Mouse (Mus musculus) embryonic fibroblast, embryonic 13.5 days (primary cell): ENCODE measurements around the gene Acsl4. TPM values are rescaled to one million over a fixed set of nuclear protein-coding genes. Genes with fewer than 3 reads are reported as not detected.

Experiments used
- H3K27ac ChIP-seq: 2 replicates; pipeline ENCODE4 v1.5.1; 2012; ENCODE audit warnings: low read length, control low read depth, inconsistent platforms; ENCODE audit not compliant: insufficient read depth
- H3K4me1 ChIP-seq: 2 replicates; pipeline ENCODE4 v1.6.1; 2011; ENCODE audit warnings: low read length; ENCODE audit not compliant: control insufficient read depth, insufficient read depth
- H3K4me3 ChIP-seq: 2 replicates; pipeline ENCODE4 v1.5.1; 2011; ENCODE audit warnings: mild to moderate bottlenecking, control low read depth, low read length; ENCODE audit not compliant: insufficient read depth
- CTCF ChIP-seq: IDR thresholded peaks from 2 replicates; pipeline ENCODE4 v1.5.1; 2011; ENCODE audit warnings: mild to moderate bottlenecking, control low read depth, low read length, moderate library complexity, borderline replicate concordance; ENCODE audit not compliant: insufficient read depth
- POLR2A ChIP-seq: IDR thresholded peaks from 2 replicates; pipeline ENCODE4 v1.6.1; 2011; ENCODE audit warnings: low read depth, mild to moderate bottlenecking, control low read depth, low read length, moderate library complexity
- polyA plus RNA-seq: library from polyadenylated mRNA; stranded (reverse); fragments of >200 nt; gene quantifications from 2 replicates; pipeline ENCODE4 v1.2.4, GENCODE M21; 2011; ENCODE audit warnings: low read depth; ENCODE audit not compliant: missing spikeins, insufficient read length

Gene Acsl4
- polyA plus RNA-seq, 1 experiment = 34.0 TPM

DNA sequence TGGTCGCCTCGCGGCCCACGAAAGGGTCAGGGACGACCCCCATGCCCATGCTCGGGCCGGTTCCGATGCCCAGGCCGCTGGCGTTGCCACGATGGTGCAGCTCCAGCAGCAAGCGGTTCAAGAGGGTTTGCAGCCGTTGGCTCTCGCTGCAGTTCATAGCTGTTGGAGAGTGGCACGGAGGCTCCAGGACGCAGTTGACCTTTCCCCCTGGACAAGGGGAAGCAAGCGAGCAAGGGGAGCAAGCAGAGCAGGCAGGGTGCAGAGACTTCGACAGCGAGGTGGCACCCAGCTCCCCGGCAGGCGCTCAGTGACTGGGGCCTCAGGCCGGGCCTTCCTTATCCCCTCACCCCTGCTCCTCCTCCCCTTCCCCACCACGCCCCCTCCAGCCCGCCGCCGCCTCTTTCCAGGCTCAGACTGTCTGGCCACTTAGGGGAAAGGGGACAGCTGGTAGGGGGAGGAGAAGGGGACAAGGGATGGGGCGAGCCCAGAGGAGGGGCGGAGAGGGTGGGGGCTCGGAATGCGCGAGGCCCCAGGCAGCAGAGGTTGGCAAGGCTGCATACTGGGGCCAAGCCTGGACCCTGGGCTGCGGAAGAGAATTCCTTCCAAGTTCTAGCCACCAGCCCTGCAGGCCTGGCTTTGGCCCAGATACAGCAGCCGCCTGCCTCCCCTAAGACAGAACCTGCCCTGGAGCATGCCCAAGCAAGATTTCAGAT lies 84.3 kb downstream of the Acsl4 start, which contains the start of gene Kcne1l:
Kcne1l (minus strand) TSS at position 426 of the 713 bp plus-strand sequence.
- no peak within 1 kb of the TSS for H3K27ac ChIP-seq
- TF ChIP-seq POLR2A (no peak), CTCF (no peak)
- no peak within 1 kb of the TSS for H3K4me3 ChIP-seq
- H3K4me1 ChIP-seq = 0 out of 2 replicates have a peak, but pooled peaks cover 3% of the 10 kb centered on the region

DNA sequence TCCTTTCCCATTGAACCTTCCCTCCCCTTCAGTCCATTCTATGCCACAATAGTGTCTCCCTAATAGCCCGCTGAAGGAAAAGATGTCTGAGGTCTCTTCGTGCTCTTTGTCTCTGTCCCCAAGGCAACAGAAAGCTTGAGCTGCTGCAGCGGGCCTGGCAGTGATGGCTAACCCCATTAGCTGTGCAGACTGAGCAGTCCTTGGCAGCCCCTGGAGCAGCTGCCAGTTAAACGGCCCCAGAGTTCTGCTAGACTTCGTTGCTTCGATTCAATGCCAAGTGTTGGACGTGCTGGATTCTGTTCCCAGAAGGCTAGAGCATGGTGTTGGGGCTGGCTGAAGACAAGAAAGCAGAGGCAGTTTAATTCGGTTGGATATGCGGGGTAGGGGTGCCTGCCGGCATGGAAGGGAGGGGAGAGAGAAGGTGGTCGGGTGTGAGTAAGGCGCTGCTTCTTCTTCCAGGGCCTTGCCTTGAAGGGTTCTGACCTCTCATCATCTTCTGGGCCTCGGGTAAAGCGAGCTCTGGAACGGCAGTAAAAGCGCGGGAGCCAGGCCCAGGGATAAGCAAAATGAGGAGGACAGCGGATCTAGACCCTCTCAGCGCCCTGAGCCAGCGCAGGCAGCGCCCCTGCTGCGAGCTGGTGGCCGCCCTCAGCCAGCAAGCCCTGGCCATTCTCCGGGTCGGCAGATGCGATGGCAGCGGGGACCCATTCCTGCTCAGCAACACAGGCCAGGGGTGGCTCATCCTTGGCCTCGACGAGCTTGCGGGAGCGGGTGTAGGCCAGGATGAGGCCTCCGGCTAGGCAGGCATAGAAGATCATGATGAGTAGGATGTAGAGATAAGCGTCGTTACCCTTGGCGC lies 85.1 kb downstream of the Acsl4 start:
- TF ChIP-seq POLR2A = no peak
- no peak for TF ChIP-seq CTCF
- H3K4me1 ChIP-seq = no peaks in the 10 kb centered on the region
- H3K4me3 ChIP-seq = no peak overlapping the region
- H3K27ac ChIP-seq = no peak overlapping the region

DNA sequence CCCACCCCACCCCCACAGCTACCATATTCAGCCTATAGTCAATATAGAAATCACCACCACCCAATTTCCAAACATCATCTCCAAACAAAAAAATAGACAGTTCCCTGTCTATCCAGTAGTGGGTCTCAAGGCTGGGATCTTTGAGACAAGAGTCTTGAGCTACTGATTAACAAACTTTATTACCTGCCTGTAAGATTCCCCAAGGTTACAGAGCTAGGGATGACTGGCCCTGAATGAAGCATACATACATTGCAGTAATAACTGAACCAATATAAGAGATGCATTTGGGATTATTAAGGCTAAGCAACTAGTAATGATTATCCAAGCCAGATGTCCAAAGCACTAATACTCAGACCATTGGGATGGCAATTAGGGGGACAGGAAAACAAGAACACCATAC lies 85.7 kb downstream of the Acsl4 start:
- no peak for TF ChIP-seq POLR2A
- TF ChIP-seq CTCF = no peak
- no peak overlapping the region for H3K4me3 ChIP-seq
- no peak overlapping the region for H3K27ac ChIP-seq
- no peaks in the 10 kb centered on the region for H3K4me1 ChIP-seq

DNA sequence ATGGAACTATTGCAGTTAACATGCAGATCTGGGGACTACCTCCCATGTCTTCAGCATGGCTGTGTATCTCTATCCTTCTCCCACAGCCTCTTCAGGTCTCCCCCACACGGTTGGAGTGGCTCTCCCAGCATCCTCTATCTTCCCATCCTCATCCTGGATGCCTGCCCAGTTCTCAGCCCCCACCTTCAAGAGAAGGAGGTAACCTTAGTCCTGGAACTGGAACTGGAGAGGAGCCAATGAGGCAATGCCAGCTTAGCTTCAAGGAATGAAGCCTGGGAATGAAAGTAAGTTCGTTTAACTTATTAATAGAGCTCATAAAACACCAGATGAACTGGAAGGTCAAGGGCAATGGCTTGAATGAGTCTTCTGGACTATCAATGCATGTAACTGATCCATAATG lies 86.9 kb downstream of the Acsl4 start:
- Histone ChIP-seq H3K27ac (no peak overlapping the region), H3K4me1 (no peaks in the 10 kb centered on the region), H3K4me3 (no peak overlapping the region)
- TF ChIP-seq POLR2A (no peak), CTCF (no peak)

DNA sequence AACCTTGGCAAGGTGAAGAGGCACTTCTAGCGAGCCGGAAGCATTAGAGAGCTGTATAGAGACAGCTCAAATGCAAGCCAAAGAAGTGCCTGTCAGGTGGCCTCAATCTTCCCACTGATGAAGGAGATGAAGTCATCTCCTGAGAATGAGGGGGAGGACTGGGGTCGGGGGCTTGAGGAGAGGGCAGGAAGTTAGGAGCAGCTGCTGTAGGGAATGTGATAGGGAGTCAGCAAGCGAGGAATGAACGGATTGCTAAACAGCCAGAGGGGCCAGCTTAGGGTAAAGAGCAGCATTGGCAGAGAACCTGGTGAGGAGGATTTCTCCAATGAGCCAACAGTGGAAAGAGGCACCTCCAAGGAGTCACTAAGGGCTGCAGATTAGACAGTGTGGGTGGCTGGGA lies 104.4 kb downstream of the Acsl4 start:
- Histone ChIP-seq H3K27ac (no peak overlapping the region), H3K4me1 (0 out of 2 replicates have a peak, but pooled peaks cover 2% of the 10 kb centered on the region), H3K4me3 (no peak overlapping the region)
- TF ChIP-seq CTCF (no peak), POLR2A (no peak)

DNA sequence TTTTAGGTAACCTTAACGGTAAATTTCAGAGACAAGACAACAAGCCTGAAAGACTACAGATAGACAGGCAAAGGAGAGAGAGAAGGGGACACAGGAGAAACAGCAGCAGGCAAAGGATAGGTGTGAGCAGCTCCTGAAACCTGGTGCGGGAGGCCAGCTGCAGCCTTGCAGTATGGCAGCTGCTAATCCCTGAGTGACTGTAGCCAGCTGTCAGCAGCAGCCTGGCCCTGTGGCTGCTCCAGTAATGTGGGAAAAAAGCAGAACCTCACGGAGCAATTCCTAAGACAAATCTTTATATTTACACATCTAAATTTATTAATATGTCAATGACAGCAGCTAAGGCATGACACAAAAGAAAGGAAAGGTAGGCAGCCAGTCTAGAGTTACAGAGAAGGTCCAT lies 113.8 kb downstream of the Acsl4 start:
- no peak overlapping the region for H3K27ac ChIP-seq
- TF ChIP-seq CTCF (no peak), POLR2A (no peak)
- H3K4me1 ChIP-seq = no peaks in the 10 kb centered on the region
- H3K4me3 ChIP-seq = no peak overlapping the region

DNA sequence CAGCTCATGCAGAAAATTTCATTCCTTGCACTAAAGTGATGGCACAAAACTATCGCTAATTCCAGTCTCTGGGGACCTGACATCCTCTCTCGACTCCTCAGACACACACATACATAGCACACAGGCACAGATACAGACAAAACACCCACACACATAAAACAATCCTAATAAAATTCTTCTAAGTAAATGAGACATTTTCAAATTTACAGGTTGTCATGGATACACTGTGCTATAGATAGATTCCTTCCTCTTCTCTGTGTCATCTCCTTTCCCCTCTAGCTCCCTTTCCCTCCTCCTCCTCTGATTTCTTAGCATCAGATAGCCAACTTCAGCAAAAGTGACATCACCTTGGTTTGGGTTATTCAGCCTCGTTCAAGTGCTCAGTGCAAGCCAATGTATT lies 114.3 kb downstream of the Acsl4 start:
- Histone ChIP-seq H3K27ac (no peak overlapping the region), H3K4me3 (no peak overlapping the region), H3K4me1 (no peaks in the 10 kb centered on the region)
- TF ChIP-seq CTCF (no peak), POLR2A (no peak)

Other genes starting within 250 kb of the Acsl4 start
- gene Gucy2f, start 193.6 kb downstream of the Acsl4 start, polyA plus RNA-seq = not detected in 2 replicates
- gene Nxt2, start 163.8 kb downstream of the Acsl4 start, polyA plus RNA-seq = 9.9 and 12.1 TPM in 2 replicates
- gene Kcne1l, start 84.2 kb downstream of the Acsl4 start, polyA plus RNA-seq = 1.2 TPM in 1 of 2 replicates, not detected in the other